Mouse (Mus musculus): Measurements from ENCODE around the gene Ppp1r26.

DNA sequence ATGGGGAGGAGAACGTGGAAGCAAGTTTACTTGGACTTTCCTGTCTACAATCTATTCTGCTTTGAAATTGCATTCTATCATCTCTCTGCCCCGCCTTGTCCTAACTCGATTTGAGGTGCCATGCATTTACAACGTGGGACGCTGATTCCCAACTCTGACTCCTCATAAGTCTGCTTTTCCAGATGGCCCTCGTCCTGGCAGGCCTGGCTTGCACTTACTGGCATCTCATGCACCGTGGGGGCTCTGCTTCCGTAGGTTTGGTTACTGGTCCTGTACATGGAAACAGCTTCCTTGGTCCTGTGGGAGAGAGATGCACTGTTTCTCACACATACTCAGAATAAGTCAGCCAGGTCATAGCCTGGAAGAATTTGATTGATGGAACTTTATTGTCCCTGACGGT is 18.3 kb downstream of the Ppp1r26 start:
- TF ChIP-seq CTCF (conservative IDR thresholded peaks at IDR 0.05; ENCODE audit: low read length) = no peak
- TF ChIP-seq POU5F1 (IDR thresholded peaks at IDR 0.05; ENCODE audit: borderline replicate concordance, low read length) = no peak
